Mouse (Mus musculus) stomach, embryonic 16.5 days (tissue): Measurements from ENCODE around the gene Zfand4. TPM values are rescaled to one million over a fixed set of nuclear protein-coding genes. Genes with fewer than 3 reads are reported as not detected.

ENCODE experiments used
- ATAC-seq: fragments of 200-750 bp; cut with Nextera tagmentation; 2 replicates; pipeline ENCODE4 v1.8.0; 2017; ENCODE audit warnings: moderate number of reproducible peaks, moderate TSS enrichment; ENCODE audit not compliant: insufficient read depth, low FRiP score
- H3K27ac ChIP-seq: fragments of 300-500 bp; sonication (generic); 2 replicates; pipeline ENCODE4 v1.5.1; 2014; ENCODE audit warnings: low read length
- H3K27me3 ChIP-seq: fragments of 300-500 bp; sonication (generic); 2 replicates; pipeline ENCODE4 v1.6.1; 2014; ENCODE audit warnings: low read length, control low read depth, mixed read lengths; ENCODE audit not compliant: control insufficient read depth, insufficient read depth
- H3K36me3 ChIP-seq: fragments of 300-500 bp; sonication (generic); 2 replicates; pipeline ENCODE4 v1.6.1; 2014; ENCODE audit warnings: low read length; ENCODE audit not compliant: control insufficient read depth, insufficient read depth
- H3K4me1 ChIP-seq: fragments of 300-500 bp; sonication (generic); 2 replicates; pipeline ENCODE4 v1.6.1; 2014; ENCODE audit warnings: low read length, control low read depth, mixed read lengths; ENCODE audit not compliant: control insufficient read depth, insufficient read depth
- H3K4me2 ChIP-seq: fragments of 300-500 bp; sonication (generic); 2 replicates; pipeline ENCODE4 v1.6.1; 2014; ENCODE audit warnings: low read depth, low read length, mixed read lengths
- H3K4me3 ChIP-seq: fragments of 300-500 bp; sonication (generic); replicated peaks from 2 replicates; pipeline ENCODE4 v1.5.1; 2014; ENCODE audit warnings: mild to moderate bottlenecking, low read length
- H3K9ac ChIP-seq: fragments of 300-500 bp; sonication (generic); 2 replicates; pipeline ENCODE4 v1.6.1; 2014; ENCODE audit warnings: low read length
- H3K9me3 ChIP-seq: fragments of 300-500 bp; sonication (generic); replicated peaks from 2 replicates; pipeline ENCODE4 v1.6.1; 2016; ENCODE audit warnings: low read length, control low read depth; ENCODE audit not compliant: control insufficient read depth
- WGBS: fragments of 180-500 bp; shearing (Covaris S2); extraction: QIAGEN DNeasy Blood & Tissue Kit; methylation state at CpG from one replicate; pipeline ENCODE4 v1.1.7; 2014; 5-methylcytosine and 5-hydroxymethylcytosine counted together
- polyA plus RNA-seq: library from polyadenylated mRNA; unstranded; fragments of >200 nt; fragmentation: Nextera tagmentation; extraction: Ambion mirVana; gene quantifications from 2 replicates; pipeline ENCODE4 v1.2.1, GENCODE M21; 2015

The Zfand4 gene
- polyA plus RNA-seq, 1 experiment from 2014 or later: 5.2 TPM

- no peaks in the 10 kb centered on the region for H3K27me3 ChIP-seq
- no peaks in the 10 kb centered on the region; the same call in 1 of the 2 replicates for H3K4me1 ChIP-seq
- WGBS: 63% methylated on average over 1 of the region's 1 CpGs
- H3K27ac ChIP-seq: no peak overlapping the region
- H3K4me2 ChIP-seq: no peak overlapping the region
- no peak for ATAC-seq
- H3K9me3 ChIP-seq: no peaks in the 10 kb centered on the region
- H3K9ac ChIP-seq: no peak overlapping the region
- H3K36me3 ChIP-seq: 0 out of 2 replicates have a peak, but pooled peaks cover 3% of the 10 kb centered on the region
- H3K4me3 ChIP-seq: no peak overlapping the region
These were observed 110.1 kb downstream of the Zfand4 start for GRCm38 (mm10) chr6:116374136-116374535.

DNA sequence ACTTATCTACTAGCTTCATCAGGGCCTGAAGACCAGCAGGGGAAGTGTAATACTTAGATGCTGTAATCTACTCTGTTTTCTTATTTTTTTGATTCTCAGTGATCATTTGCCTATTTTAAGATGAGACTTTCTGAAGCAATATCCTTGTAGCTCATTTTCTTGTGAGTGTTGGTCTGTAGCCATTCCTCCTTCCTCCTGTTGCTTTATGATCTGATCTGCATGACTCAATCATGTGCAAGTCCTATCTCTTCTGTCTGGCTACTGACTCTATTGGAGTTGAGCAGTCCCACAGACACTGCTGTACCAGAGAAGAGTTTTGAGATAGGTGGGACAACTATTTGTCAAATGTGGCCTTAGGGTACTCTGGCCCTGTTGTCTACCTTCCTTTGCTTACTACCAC, 110.6 kb downstream of the Zfand4 start:
- Histone ChIP-seq H3K4me2 (no peak overlapping the region), H3K4me3 (no peak overlapping the region), H3K4me1 (no peaks in the 10 kb centered on the region; the same call in 1 of the 2 replicates), H3K27ac (no peak overlapping the region), H3K9ac (no peak overlapping the region), H3K27me3 (no peaks in the 10 kb centered on the region), H3K36me3 (0 out of 2 replicates have a peak, but pooled peaks cover 3% of the 10 kb centered on the region), H3K9me3 (no peaks in the 10 kb centered on the region)
- ATAC-seq: no peak

GRCm38 (mm10) chr6:116378892-116379291, 114.9 kb downstream of the Zfand4 start:
- ATAC-seq: no peak
- Histone ChIP-seq H3K4me1 (no peaks in the 10 kb centered on the region; the same call in 1 of the 2 replicates), H3K36me3 (0 out of 2 replicates have a peak, but pooled peaks cover 3% of the 10 kb centered on the region), H3K27me3 (no peaks in the 10 kb centered on the region), H3K9ac (no peak overlapping the region), H3K4me2 (no peak overlapping the region), H3K9me3 (no peaks in the 10 kb centered on the region), H3K4me3 (no peak overlapping the region), H3K27ac (no peak overlapping the region)
- 86% methylated on average over 7 of the region's 7 CpGs for WGBS

Other genes starting within 250 kb of the Zfand4 start
- gene Tmcc1, start 70.7 kb upstream of the Zfand4 start, polyA plus RNA-seq: 12.3 and 17.7 TPM in 2 replicates
- gene Washc2, start 56.2 kb upstream of the Zfand4 start, polyA plus RNA-seq: 40.0 and 46.4 TPM in 2 replicates
- 31.9 and 34.9 TPM in 2 replicates for gene March8, start 73.8 kb downstream of the Zfand4 start, polyA plus RNA-seq
- 3.4 and 3.9 TPM in 2 replicates for gene Alox5, start 197.0 kb downstream of the Zfand4 start, polyA plus RNA-seq
- not detected in 2 replicates for gene Olfr211, start 224.9 kb downstream of the Zfand4 start, polyA plus RNA-seq
- not detected in 2 replicates for gene Olfr212, start 242.3 kb downstream of the Zfand4 start, polyA plus RNA-seq